Mouse (Mus musculus): ENCODE data around the gene Dleu7. TPM values are rescaled to one million over a fixed set of nuclear protein-coding genes. Genes with fewer than 3 reads are reported as not detected.

The Dleu7 gene
- polyA plus RNA-seq, 1 experiment from 2014 or later, result 1.1 TPM

- no peak for ATAC-seq (ENCODE audit: insufficient read depth, low FRiP score, low read depth)
- Histone ChIP-seq H3K4me1 (peaks cover 4% of the 10 kb centered on the region; the same call in 1 of the 2 replicates), H3K9ac (no peak overlapping the region), H3K27ac (no peak overlapping the region), H3K4me3 (replicated peaks) (no peak overlapping the region), H3K9me3 (no peaks in the 10 kb centered on the region), H3K27me3 (replicated peaks) (no peaks in the 10 kb centered on the region), H3K36me3 (no peaks in the 10 kb centered on the region), H3K4me2 (no peak overlapping the region)
- WGBS, result 69% methylated on average over 5 of the region's 5 CpGs
These were observed 30.6 kb upstream of the Dleu7 start for GRCm38 (mm10) chr14:62323457-62323856.

DNA sequence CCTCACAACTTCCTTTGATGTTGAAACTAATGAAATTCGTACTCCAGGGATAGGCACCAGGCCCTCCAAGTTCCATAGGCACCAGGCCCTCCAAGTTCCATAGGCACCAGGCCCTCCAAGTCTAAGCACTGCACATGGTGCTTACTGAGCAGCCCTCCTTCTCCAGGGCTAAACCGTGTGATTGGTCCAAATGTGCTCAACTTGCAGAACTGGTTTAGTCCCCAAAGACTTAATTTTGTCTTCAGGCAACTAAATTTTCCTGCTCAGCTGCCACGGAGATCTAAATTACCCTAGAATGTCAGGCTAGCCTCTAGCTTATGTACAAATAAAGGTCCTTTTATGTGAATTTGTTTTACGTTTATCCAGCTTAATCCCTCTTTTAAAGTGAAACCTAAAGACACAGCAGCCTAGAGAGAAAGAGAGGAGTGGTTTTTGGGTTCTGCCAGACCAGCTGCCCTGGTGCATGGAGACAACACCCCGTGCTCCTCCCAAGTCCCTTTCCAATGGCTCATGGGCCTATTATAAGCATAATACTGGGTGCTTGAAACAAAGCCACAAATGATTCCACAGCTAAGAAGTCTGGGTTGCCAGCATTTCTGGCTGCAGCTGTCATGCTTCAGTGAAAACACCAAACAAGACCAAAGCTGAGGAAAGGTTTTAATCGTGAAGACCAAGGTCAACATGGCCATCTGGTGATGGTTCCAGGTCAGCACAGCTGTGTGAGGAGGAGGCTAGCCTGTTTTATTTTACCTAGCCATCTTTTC lies 29.9 kb upstream of the Dleu7 start:
- H3K27ac ChIP-seq, result no peak overlapping the region
- H3K9me3 ChIP-seq, result no peaks in the 10 kb centered on the region
- H3K9ac ChIP-seq, result no peak overlapping the region
- no peak overlapping the region for H3K4me2 ChIP-seq
- peaks cover 4% of the 10 kb centered on the region; the same call in 1 of the 2 replicates for H3K4me1 ChIP-seq
- 45% methylated on average over 6 of the region's 6 CpGs for WGBS
- no peak overlapping the region for H3K4me3 ChIP-seq (replicated peaks)
- H3K36me3 ChIP-seq, result no peaks in the 10 kb centered on the region
- ATAC-seq (ENCODE audit: insufficient read depth, low FRiP score, low read depth), result no peak
- H3K27me3 ChIP-seq (replicated peaks), result no peaks in the 10 kb centered on the region

DNA sequence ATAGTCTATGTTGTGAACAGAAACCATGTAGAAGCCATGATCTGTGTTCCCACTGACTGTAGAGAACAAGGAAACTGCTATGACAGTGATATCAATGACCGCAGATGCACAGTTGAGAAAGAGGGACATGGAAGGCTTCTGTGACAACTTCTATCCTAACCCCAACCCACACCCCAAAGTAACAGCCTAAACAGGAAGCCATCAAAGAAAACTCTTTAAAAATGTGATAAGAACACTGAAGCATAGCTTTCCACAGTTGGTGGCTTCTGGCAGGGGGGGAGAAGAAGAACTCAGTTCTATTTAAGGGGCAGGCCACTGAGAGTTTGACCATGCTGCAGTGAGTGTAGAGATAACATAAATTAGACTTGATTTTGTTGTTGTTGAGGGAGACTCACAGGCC lies 18.8 kb upstream of the Dleu7 start:
- ATAC-seq (ENCODE audit: insufficient read depth, low FRiP score, low read depth), result no peak
- H3K4me1 ChIP-seq, result no peaks in the 10 kb centered on the region
- no peak overlapping the region for H3K9ac ChIP-seq
- WGBS, result 91% methylated on average over 1 of the region's 1 CpGs
- H3K27me3 ChIP-seq (replicated peaks), result no peaks in the 10 kb centered on the region
- no peaks in the 10 kb centered on the region for H3K9me3 ChIP-seq
- no peak overlapping the region for H3K27ac ChIP-seq
- no peak overlapping the region for H3K4me3 ChIP-seq (replicated peaks)
- H3K36me3 ChIP-seq, result no peaks in the 10 kb centered on the region
- H3K4me2 ChIP-seq, result no peak overlapping the region

- Histone ChIP-seq H3K27me3 (replicated peaks) (no peaks in the 10 kb centered on the region), H3K36me3 (no peaks in the 10 kb centered on the region), H3K9me3 (no peaks in the 10 kb centered on the region), H3K9ac (no peak overlapping the region), H3K4me3 (replicated peaks) (no peak overlapping the region), H3K4me1 (no peaks in the 10 kb centered on the region), H3K27ac (no peak overlapping the region), H3K4me2 (no peak overlapping the region)
- ATAC-seq (ENCODE audit: insufficient read depth, low FRiP score, low read depth), result no peak
- 39% methylated on average over 2 of the region's 2 CpGs for WGBS
These were observed 16.2 kb upstream of the Dleu7 start for GRCm38 (mm10) chr14:62309026-62309425.

DNA sequence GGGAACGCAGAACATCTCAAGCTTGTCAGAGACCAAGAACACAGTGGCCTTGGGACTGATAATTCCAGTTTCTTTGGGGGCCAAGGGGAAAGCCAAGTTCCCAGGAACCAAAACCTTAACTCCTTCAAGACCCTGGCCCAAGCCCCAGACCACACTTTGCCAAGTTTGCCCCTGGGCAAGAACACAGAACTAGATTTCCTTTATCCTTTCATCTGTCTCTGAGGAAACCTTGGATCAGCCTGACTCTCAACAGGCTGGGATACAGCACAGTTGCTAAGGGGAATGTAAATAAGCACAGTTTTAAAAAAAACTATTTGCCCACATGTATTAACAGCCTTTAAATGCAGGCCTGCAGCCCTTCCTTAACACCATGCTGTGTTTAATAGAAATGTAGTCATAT lies 14.7 kb upstream of the Dleu7 start:
- H3K9me3 ChIP-seq, result no peaks in the 10 kb centered on the region
- H3K4me1 ChIP-seq, result no peaks in the 10 kb centered on the region
- no peak overlapping the region for H3K27ac ChIP-seq
- H3K27me3 ChIP-seq (replicated peaks), result no peaks in the 10 kb centered on the region
- no peak overlapping the region for H3K4me2 ChIP-seq
- H3K4me3 ChIP-seq (replicated peaks), result no peak overlapping the region
- 87% methylated on average over 1 of the region's 1 CpGs for WGBS
- no peak for ATAC-seq (ENCODE audit: insufficient read depth, low FRiP score, low read depth)
- no peak overlapping the region for H3K9ac ChIP-seq
- H3K36me3 ChIP-seq, result no peaks in the 10 kb centered on the region

DNA sequence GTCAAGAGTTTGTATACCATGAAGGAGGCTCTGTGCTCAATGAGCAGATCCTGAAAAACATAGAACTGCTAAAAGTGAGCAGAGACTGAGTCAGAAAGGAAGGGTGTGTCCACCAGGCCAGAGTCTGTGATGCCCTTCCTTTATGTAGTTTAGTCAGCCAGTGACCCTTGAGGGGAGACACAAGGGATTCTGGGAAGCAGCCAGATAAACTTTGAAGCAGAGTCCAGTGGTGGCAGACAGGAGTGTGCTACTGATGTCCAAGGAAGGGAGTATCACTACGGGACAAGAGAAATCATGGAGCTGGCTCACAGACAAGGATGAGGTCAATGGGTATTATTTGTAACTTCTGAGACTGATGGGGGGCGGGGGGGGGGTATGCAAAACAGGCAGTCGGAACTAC lies 7.2 kb upstream of the Dleu7 start:
- no peak overlapping the region for H3K4me2 ChIP-seq
- no peaks in the 10 kb centered on the region for H3K9me3 ChIP-seq
- WGBS, result 70% methylated on average over 3 of the region's 3 CpGs
- H3K36me3 ChIP-seq, result no peaks in the 10 kb centered on the region
- H3K27me3 ChIP-seq (replicated peaks), result no peaks in the 10 kb centered on the region
- no peaks in the 10 kb centered on the region for H3K4me1 ChIP-seq
- H3K27ac ChIP-seq, result no peak overlapping the region
- ATAC-seq (ENCODE audit: insufficient read depth, low FRiP score, low read depth), result no peak
- H3K4me3 ChIP-seq (replicated peaks), result no peak overlapping the region
- H3K9ac ChIP-seq, result no peak overlapping the region

- H3K27ac ChIP-seq, result no peak overlapping the region
- H3K27me3 ChIP-seq (replicated peaks), result no peaks in the 10 kb centered on the region
- H3K36me3 ChIP-seq, result no peaks in the 10 kb centered on the region
- H3K4me3 ChIP-seq (replicated peaks), result no peak overlapping the region
- no peak overlapping the region for H3K4me2 ChIP-seq
- ATAC-seq (ENCODE audit: insufficient read depth, low FRiP score, low read depth), result no peak
- 84% methylated on average over 1 of the region's 1 CpGs for WGBS
- H3K9me3 ChIP-seq, result no peaks in the 10 kb centered on the region
- no peaks in the 10 kb centered on the region for H3K4me1 ChIP-seq
- no peak overlapping the region for H3K9ac ChIP-seq
These were observed 6.0 kb upstream of the Dleu7 start for GRCm38 (mm10) chr14:62298808-62299207.

GRCm38 (mm10) chr14:62292166-62292487 lies 720 bp downstream of the Dleu7 start:
- H3K27ac ChIP-seq, result no peak overlapping the region
- no peak overlapping the region for H3K9ac ChIP-seq
- no peaks in the 10 kb centered on the region for H3K36me3 ChIP-seq
- H3K4me3 ChIP-seq (replicated peaks), result peak overlapping the region; percentile 48
- ATAC-seq (ENCODE audit: insufficient read depth, low FRiP score, low read depth), result no peak
- WGBS, result 13% methylated on average over 4 of the region's 7 CpGs
- peaks cover 8% of the 10 kb centered on the region for H3K4me1 ChIP-seq
- H3K27me3 ChIP-seq (replicated peaks), result 0 out of 2 replicates have a peak, but pooled peaks cover 6% of the 10 kb centered on the region
- peak overlapping the region; percentile 99 for H3K4me2 ChIP-seq
- no peaks in the 10 kb centered on the region for H3K9me3 ChIP-seq

DNA sequence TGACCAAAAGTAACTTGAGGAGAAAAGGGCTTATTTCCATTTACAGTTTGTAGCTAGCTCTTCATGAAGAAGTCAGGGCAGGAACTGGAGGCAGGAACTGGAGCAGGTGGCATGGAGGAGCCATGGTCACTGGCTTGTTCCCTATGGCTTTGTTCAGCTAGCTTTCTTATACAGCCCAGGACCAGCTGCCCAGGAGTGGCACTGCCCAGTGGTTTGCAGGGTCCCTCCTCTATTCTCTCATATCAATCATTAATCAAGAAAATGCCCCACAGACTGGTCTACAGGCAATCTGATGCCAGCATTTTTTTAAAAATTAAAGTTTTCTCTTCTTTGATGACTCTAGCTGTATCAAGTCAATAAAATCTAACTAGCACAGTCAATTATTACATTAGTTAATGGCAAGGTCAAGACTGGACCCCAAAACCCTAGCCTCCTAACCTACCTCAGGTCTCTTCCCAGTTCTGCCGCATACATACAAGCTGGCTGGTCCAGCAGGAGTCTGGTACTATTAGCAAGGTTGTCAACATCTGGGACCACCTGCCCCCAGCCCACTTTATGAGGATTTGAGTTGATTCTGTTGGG lies 1.4 kb downstream of the Dleu7 start:
- 0 out of 2 replicates have a peak, but pooled peaks cover 6% of the 10 kb centered on the region for H3K27me3 ChIP-seq (replicated peaks)
- peaks cover 8% of the 10 kb centered on the region for H3K4me1 ChIP-seq
- no peaks in the 10 kb centered on the region for H3K9me3 ChIP-seq
- H3K27ac ChIP-seq, result no peak overlapping the region
- H3K9ac ChIP-seq, result no peak overlapping the region
- no peaks in the 10 kb centered on the region for H3K36me3 ChIP-seq
- no peak for ATAC-seq (ENCODE audit: insufficient read depth, low FRiP score, low read depth)
- 90% methylated on average over 1 of the region's 1 CpGs for WGBS
- H3K4me3 ChIP-seq (replicated peaks), result no peak overlapping the region
- no peak overlapping the region for H3K4me2 ChIP-seq

DNA sequence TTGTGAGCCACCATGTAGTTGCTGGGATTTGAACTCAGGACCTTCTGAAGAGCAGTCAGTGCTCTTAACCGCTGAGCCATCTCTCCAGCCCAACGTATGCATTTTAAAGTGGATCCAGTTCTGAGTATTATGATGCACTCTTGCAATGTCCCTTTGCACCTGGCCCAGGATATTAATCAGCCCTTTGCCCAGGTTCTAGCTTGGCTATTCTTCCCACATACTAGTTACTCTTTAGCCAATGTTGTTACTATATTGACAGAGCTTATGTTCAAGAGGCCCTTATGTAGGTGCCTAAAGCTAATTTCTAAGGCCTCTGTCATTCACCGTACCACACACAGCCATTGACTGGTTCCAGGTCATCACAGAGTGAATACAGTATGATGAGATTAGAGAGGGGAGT lies 4.1 kb downstream of the Dleu7 start:
- Histone ChIP-seq H3K36me3 (no peaks in the 10 kb centered on the region), H3K9me3 (no peaks in the 10 kb centered on the region), H3K4me1 (peaks cover 8% of the 10 kb centered on the region), H3K4me3 (replicated peaks) (no peak overlapping the region), H3K9ac (no peak overlapping the region), H3K27ac (no peak overlapping the region), H3K4me2 (no peak overlapping the region), H3K27me3 (replicated peaks) (0 out of 2 replicates have a peak, but pooled peaks cover 6% of the 10 kb centered on the region)
- no peak for ATAC-seq (ENCODE audit: insufficient read depth, low FRiP score, low read depth)
- 81% methylated on average over 3 of the region's 3 CpGs for WGBS

DNA sequence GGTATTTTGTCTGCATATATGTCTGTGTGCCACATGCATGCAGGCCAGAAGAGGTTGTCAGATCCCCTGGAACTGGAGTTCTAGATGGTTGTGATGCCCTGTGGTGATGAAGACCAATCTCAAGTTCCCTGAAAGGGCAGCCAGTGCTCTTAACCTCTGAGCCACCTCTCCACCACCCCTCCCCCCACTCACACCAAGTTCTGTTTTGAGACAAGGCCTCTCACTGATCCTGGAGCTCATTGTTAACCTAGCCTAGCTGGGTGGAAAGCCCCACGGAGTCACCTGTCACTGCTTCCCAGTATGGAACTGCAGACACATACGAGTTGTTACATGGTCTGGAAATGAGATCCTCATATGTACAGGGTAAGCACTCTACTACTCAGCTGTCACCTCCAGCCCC lies 9.9 kb downstream of the Dleu7 start:
- no peak for ATAC-seq (ENCODE audit: insufficient read depth, low FRiP score, low read depth)
- Histone ChIP-seq H3K9me3 (no peaks in the 10 kb centered on the region), H3K4me2 (no peak overlapping the region), H3K27ac (no peak overlapping the region), H3K9ac (no peak overlapping the region), H3K27me3 (replicated peaks) (no peaks in the 10 kb centered on the region), H3K36me3 (no peaks in the 10 kb centered on the region), H3K4me1 (no peaks in the 10 kb centered on the region), H3K4me3 (replicated peaks) (no peak overlapping the region)
- WGBS, result 68% methylated on average over 2 of the region's 2 CpGs

GRCm38 (mm10) chr14:62273604-62274003 lies 19.2 kb downstream of the Dleu7 start:
- Histone ChIP-seq H3K27ac (no peak overlapping the region), H3K4me3 (replicated peaks) (no peak overlapping the region), H3K27me3 (replicated peaks) (no peaks in the 10 kb centered on the region), H3K4me1 (no peaks in the 10 kb centered on the region), H3K4me2 (no peak overlapping the region), H3K9ac (no peak overlapping the region), H3K9me3 (no peaks in the 10 kb centered on the region), H3K36me3 (no peaks in the 10 kb centered on the region)
- ATAC-seq (ENCODE audit: insufficient read depth, low FRiP score, low read depth), result no peak
- 90% methylated on average over 3 of the region's 3 CpGs for WGBS

All from stomach, embryonic 15.5 days (tissue).